Mouse (Mus musculus) liver, postnatal 0 days (tissue): Measurements from ENCODE around the gene Gm11937. TPM values are rescaled to one million over a fixed set of nuclear protein-coding genes. Genes with fewer than 3 reads are reported as not detected.
"Not testable (repeated sequence)": the region's sequence is repeated elsewhere in the genome, so short reads cannot be mapped to it uniquely, and the experiment has no call there.

Source experiments
- ATAC-seq: fragments of 200-750 bp; cut with Nextera tagmentation; 2 replicates; pipeline ENCODE4 v1.8.0; 2017; ENCODE audit warnings: mild to moderate bottlenecking, moderate library complexity
- DNase-seq: peaks from one replicate; pipeline ENCODE4 v3.0.0-alpha.2; 2016
- H3K27ac ChIP-seq: fragments of 300-500 bp; sonication (generic); 2 replicates; pipeline ENCODE4 v1.5.1; 2014; ENCODE audit warnings: antibody characterized with exemption, moderate library complexity, mild to moderate bottlenecking, low read depth
- H3K27me3 ChIP-seq: fragments of 300-500 bp; sonication (generic); 2 replicates; pipeline ENCODE4 v1.6.1; 2014; ENCODE audit warnings: low read length, control low read depth, mixed read lengths; ENCODE audit not compliant: insufficient read depth
- H3K36me3 ChIP-seq: fragments of 300-500 bp; sonication (generic); replicated peaks from 2 replicates; pipeline ENCODE4 v1.6.1; 2014; ENCODE audit warnings: mild to moderate bottlenecking, control low read depth, low read length, moderate library complexity, mixed read lengths; ENCODE audit not compliant: insufficient read depth
- H3K4me1 ChIP-seq: fragments of 300-500 bp; sonication (generic); 2 replicates; pipeline ENCODE4 v1.6.1; 2014; ENCODE audit warnings: antibody characterized with exemption, mild to moderate bottlenecking, control low read depth; ENCODE audit not compliant: insufficient read depth
- H3K4me2 ChIP-seq: fragments of 300-500 bp; sonication (generic); 2 replicates; pipeline ENCODE4 v1.6.1; 2014; ENCODE audit warnings: low read depth, mild to moderate bottlenecking, low read length, moderate library complexity, mixed read lengths
- H3K4me3 ChIP-seq: fragments of 300-500 bp; sonication (generic); 2 replicates; pipeline ENCODE4 v1.5.1; 2014; ENCODE audit warnings: low read depth, low read length
- H3K9ac ChIP-seq: fragments of 300-500 bp; sonication (generic); replicated peaks from 2 replicates; pipeline ENCODE4 v1.6.1; 2014; ENCODE audit warnings: mild to moderate bottlenecking, moderate library complexity
- H3K9me3 ChIP-seq: fragments of 300-500 bp; sonication (generic); 2 replicates; pipeline ENCODE4 v1.6.1; 2016; ENCODE audit warnings: mild to moderate bottlenecking, control low read depth, low read length, mixed read lengths
- CTCF ChIP-seq: sonication (generic); IDR thresholded peaks from 2 replicates; pipeline ENCODE4 v1.5.1; 2016; ENCODE audit warnings: antibody characterized with exemption, low read depth
- EP300 ChIP-seq: IDR thresholded peaks from 2 replicates; pipeline ENCODE4 v1.6.1; 2016; ENCODE audit warnings: antibody characterized with exemption, low read depth, mild to moderate bottlenecking
- WGBS: fragments of 180-500 bp; shearing (Covaris S2); extraction: QIAGEN DNeasy Blood & Tissue Kit; methylation state at CpG from one replicate; pipeline ENCODE4 v1.1.7; 2014; ENCODE audit not compliant: insufficient replicate concordance; 5-methylcytosine and 5-hydroxymethylcytosine counted together
- polyA plus RNA-seq: library from polyadenylated mRNA; unstranded; fragments of >200 nt; fragmentation: Nextera tagmentation; extraction: Ambion mirVana; gene quantifications from 2 replicates; pipeline ENCODE4 v1.2.1, GENCODE M21; 2015

Gene Gm11937
- polyA plus RNA-seq = not detected in 2 replicates

GRCm38 (mm10) chr11:99610089-99610488, at the start of gene Gm11937:
Gene Gm11937 (minus strand): TSS chr11:99610189.
- not testable (repeated sequence) for H3K27ac ChIP-seq, H3K4me2 ChIP-seq, H3K9ac ChIP-seq, H3K27me3 ChIP-seq, H3K36me3 ChIP-seq, ATAC-seq, H3K4me1 ChIP-seq, H3K4me3 ChIP-seq, H3K9me3 ChIP-seq, DNase-seq
- WGBS = 64% methylated on average over 1 of the region's 2 CpGs

GRCm38 (mm10) chr11:99659256-99659655, 49.3 kb upstream of the Gm11937 start:
- WGBS = 80% methylated on average over 4 of the region's 4 CpGs
- H3K4me2 ChIP-seq = no peak overlapping the region
- ATAC-seq = no peak
- no peaks in the 10 kb centered on the region for H3K27me3 ChIP-seq
- no peaks in the 10 kb centered on the region for H3K4me1 ChIP-seq
- H3K9me3 ChIP-seq = no peaks in the 10 kb centered on the region
- no peak overlapping the region for H3K27ac ChIP-seq
- no peak overlapping the region for H3K9ac ChIP-seq
- H3K4me3 ChIP-seq = no peak overlapping the region
- DNase-seq = no peak
- TF ChIP-seq EP300 = no peak
- no peak for TF ChIP-seq CTCF
- H3K36me3 ChIP-seq = no peaks in the 10 kb centered on the region

DNA sequence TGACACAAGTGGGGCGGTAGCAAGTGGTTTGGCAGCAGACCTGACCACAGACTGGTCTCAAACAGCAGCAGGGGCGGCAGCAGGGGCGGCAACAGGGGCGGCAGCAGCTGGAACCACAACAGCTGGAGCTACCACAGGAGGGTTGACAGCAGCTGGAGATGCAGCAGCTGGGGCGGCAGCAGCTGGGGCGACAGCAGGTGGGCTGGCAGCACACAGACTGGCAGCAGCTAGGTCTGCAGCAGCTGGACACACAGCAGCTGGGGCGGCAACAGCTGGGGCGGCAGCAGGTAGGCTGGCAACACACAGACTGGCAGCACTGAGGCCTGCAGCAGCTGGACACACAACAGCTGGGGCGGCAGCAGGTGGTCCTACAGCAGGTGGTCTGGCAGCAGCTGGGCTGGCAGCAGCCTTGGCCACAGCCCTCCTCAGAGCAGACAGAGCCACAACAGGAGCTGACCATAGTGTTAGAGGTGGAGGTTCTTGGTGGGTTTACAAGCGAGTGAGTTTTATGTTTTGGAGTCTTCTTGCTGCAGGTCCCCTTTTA, 48.5 kb upstream of the Gm11937 start, which contains the start of gene Gm11563:
Gm11563 (minus strand) TSS at position 494 of the 544 bp plus-strand sequence.
- H3K27ac ChIP-seq, H3K27me3 ChIP-seq, DNase-seq, H3K4me3 ChIP-seq, H3K4me2 ChIP-seq, H3K9ac ChIP-seq, ATAC-seq, H3K9me3 ChIP-seq, H3K36me3 ChIP-seq, H3K4me1 ChIP-seq: not testable (repeated sequence)
- WGBS = 60% methylated on average over 10 of the region's 10 CpGs

GRCm38 (mm10) chr11:99657051-99657450, 47.1 kb upstream of the Gm11937 start:
- Histone ChIP-seq H3K4me2 (no peak overlapping the region), H3K36me3 (no peaks in the 10 kb centered on the region), H3K9me3 (no peaks in the 10 kb centered on the region), H3K4me3 (no peak overlapping the region), H3K27ac (no peak overlapping the region), H3K27me3 (no peaks in the 10 kb centered on the region), H3K9ac (no peak overlapping the region), H3K4me1 (no peaks in the 10 kb centered on the region)
- ATAC-seq = no peak
- no peak for TF ChIP-seq EP300
- TF ChIP-seq CTCF = no peak
- WGBS = 55% methylated on average over 5 of the region's 5 CpGs
- DNase-seq = no peak

GRCm38 (mm10) chr11:99650136-99650535, 40.1 kb upstream of the Gm11937 start, which contains the start of gene Gm11555:
Gene Gm11555 (minus strand): TSS chr11:99650236.
- no peaks in the 10 kb centered on the region for H3K4me1 ChIP-seq
- DNase-seq = no peak
- H3K4me3 ChIP-seq = no peak within 1 kb of the TSS
- no peak within 1 kb of the TSS for H3K4me2 ChIP-seq
- TF ChIP-seq EP300 (no peak), CTCF (no peak)
- no peaks in the 10 kb centered on the region for H3K36me3 ChIP-seq
- H3K9me3 ChIP-seq = no peaks in the 10 kb centered on the region
- H3K9ac ChIP-seq = no peak within 1 kb of the TSS
- H3K27me3 ChIP-seq = no peaks in the 10 kb centered on the region
- WGBS = 57% methylated on average over 2 of the region's 2 CpGs
- no peak within 1 kb of the TSS for H3K27ac ChIP-seq
- no peak for ATAC-seq

DNA sequence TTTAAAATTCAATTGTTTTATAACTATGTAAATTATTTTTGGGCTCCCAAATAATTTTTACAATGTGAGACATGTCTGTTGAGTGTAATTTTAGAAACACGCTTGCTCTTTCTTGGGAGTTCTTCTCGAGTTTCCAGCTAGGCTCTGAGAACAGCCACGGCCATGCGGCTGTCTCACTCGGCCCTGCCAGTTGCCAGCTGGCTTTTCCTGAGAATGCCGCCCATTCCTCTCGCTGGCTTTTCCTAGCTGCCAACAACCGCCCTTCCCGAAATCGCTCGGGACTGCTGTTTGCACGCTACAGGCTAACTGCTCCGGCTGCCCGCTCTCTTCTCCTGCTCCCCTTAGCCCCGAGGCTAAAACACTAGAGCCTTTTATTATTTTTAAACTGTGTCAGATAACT, 36.5 kb upstream of the Gm11937 start:
- Histone ChIP-seq H3K27me3 (no peaks in the 10 kb centered on the region), H3K4me3 (no peak overlapping the region), H3K4me2 (no peak overlapping the region), H3K9ac (no peak overlapping the region), H3K27ac (no peak overlapping the region), H3K9me3 (no peaks in the 10 kb centered on the region), H3K36me3 (no peaks in the 10 kb centered on the region), H3K4me1 (no peaks in the 10 kb centered on the region)
- ATAC-seq (no peak), DNase-seq (no peak)
- no peak for TF ChIP-seq EP300
- TF ChIP-seq CTCF = no peak
- 85% methylated on average over 15 of the region's 15 CpGs for WGBS

- DNase-seq (no peak), ATAC-seq (no peak)
- Histone ChIP-seq H3K27me3 (no peaks in the 10 kb centered on the region), H3K9ac (no peak overlapping the region), H3K4me1 (no peaks in the 10 kb centered on the region), H3K27ac (no peak overlapping the region), H3K4me2 (no peak overlapping the region), H3K36me3 (no peaks in the 10 kb centered on the region), H3K4me3 (no peak overlapping the region), H3K9me3 (no peaks in the 10 kb centered on the region)
- WGBS = 71% methylated on average over 3 of the region's 3 CpGs
- TF ChIP-seq EP300 (no peak), CTCF (no peak)
Measured at GRCm38 (mm10) chr11:99644351-99644750, 34.4 kb upstream of the Gm11937 start.

GRCm38 (mm10) chr11:99643635-99644139, 33.7 kb upstream of the Gm11937 start, which contains the start of gene Krtap4-7:
Gene Krtap4-7 (minus strand): TSS chr11:99644089.
- not testable (repeated sequence) for H3K27ac ChIP-seq, H3K4me1 ChIP-seq, H3K4me3 ChIP-seq, H3K4me2 ChIP-seq, H3K9ac ChIP-seq, H3K9me3 ChIP-seq, H3K36me3 ChIP-seq, DNase-seq, H3K27me3 ChIP-seq, ATAC-seq
- 75% methylated on average over 9 of the region's 9 CpGs for WGBS
